Mouse (Mus musculus): Measurements from ENCODE around the gene Smurf2. TPM values are rescaled to one million over a fixed set of nuclear protein-coding genes. Genes with fewer than 3 reads are reported as not detected.
A peak's percentile ranks its signal among the peaks of the same experiment; 100 is the strongest.

The Smurf2 gene
- polyA plus RNA-seq, 1 experiment, result 18.4 TPM

GRCm38 (mm10) chr11:106824403-106824802 is 96.1 kb downstream of the Smurf2 start:
- Histone ChIP-seq H3K4me1 (ENCODE audit: control insufficient read depth, insufficient read depth, insufficient read length, low read length) (peaks cover 3% of the 10 kb centered on the region), H3K27ac (replicated peaks; ENCODE audit: low read depth, low read length) (no peak overlapping the region), H3K4me3 (ENCODE audit: insufficient read depth, low read depth, low read length) (no peak overlapping the region)

GRCm38 (mm10) chr11:106823741-106824140 is 96.8 kb downstream of the Smurf2 start:
- Histone ChIP-seq H3K4me1 (ENCODE audit: control insufficient read depth, insufficient read depth, insufficient read length, low read length) (peaks cover 5% of the 10 kb centered on the region), H3K4me3 (ENCODE audit: insufficient read depth, low read depth, low read length) (no peak overlapping the region), H3K27ac (replicated peaks; ENCODE audit: low read depth, low read length) (no peak overlapping the region)

- Histone ChIP-seq H3K4me1 (ENCODE audit: control insufficient read depth, insufficient read depth, insufficient read length, low read length) (peaks cover 5% of the 10 kb centered on the region), H3K27ac (replicated peaks; ENCODE audit: low read depth, low read length) (no peak overlapping the region), H3K4me3 (ENCODE audit: insufficient read depth, low read depth, low read length) (no peak overlapping the region)
Measured at GRCm38 (mm10) chr11:106822911-106823310, 97.6 kb downstream of the Smurf2 start.

GRCm38 (mm10) chr11:106822491-106822890 is 98.0 kb downstream of the Smurf2 start:
- no peak overlapping the region for H3K4me3 ChIP-seq (ENCODE audit: insufficient read depth, low read depth, low read length)
- peaks cover 5% of the 10 kb centered on the region for H3K4me1 ChIP-seq (ENCODE audit: control insufficient read depth, insufficient read depth, insufficient read length, low read length)
- no peak overlapping the region for H3K27ac ChIP-seq (replicated peaks; ENCODE audit: low read depth, low read length)

GRCm38 (mm10) chr11:106821397-106821796 is 99.1 kb downstream of the Smurf2 start:
- no peak overlapping the region for H3K4me3 ChIP-seq (ENCODE audit: insufficient read depth, low read depth, low read length)
- H3K27ac ChIP-seq (replicated peaks; ENCODE audit: low read depth, low read length), result peak overlapping the region; percentile 65
- H3K4me1 ChIP-seq (ENCODE audit: control insufficient read depth, insufficient read depth, insufficient read length, low read length), result peaks cover 5% of the 10 kb centered on the region

- Histone ChIP-seq H3K4me1 (ENCODE audit: control insufficient read depth, insufficient read depth, insufficient read length, low read length) (peaks cover 5% of the 10 kb centered on the region), H3K27ac (replicated peaks; ENCODE audit: low read depth, low read length) (peak overlapping the region; percentile 75), H3K4me3 (ENCODE audit: insufficient read depth, low read depth, low read length) (no peak overlapping the region)
Measured at GRCm38 (mm10) chr11:106820972-106821371, 99.5 kb downstream of the Smurf2 start.

GRCm38 (mm10) chr11:106820252-106820651 is 100.3 kb downstream of the Smurf2 start:
- Histone ChIP-seq H3K27ac (replicated peaks; ENCODE audit: low read depth, low read length) (no peak overlapping the region), H3K4me3 (ENCODE audit: insufficient read depth, low read depth, low read length) (no peak overlapping the region), H3K4me1 (ENCODE audit: control insufficient read depth, insufficient read depth, insufficient read length, low read length) (peaks cover 5% of the 10 kb centered on the region)

GRCm38 (mm10) chr11:106819595-106819994 is 100.9 kb downstream of the Smurf2 start:
- Histone ChIP-seq H3K4me1 (ENCODE audit: control insufficient read depth, insufficient read depth, insufficient read length, low read length) (peaks cover 5% of the 10 kb centered on the region), H3K27ac (replicated peaks; ENCODE audit: low read depth, low read length) (peak overlapping the region; percentile 8; the same call in 1 of the 2 replicates), H3K4me3 (ENCODE audit: insufficient read depth, low read depth, low read length) (no peak overlapping the region)

GRCm38 (mm10) chr11:106818341-106818740 is 102.2 kb downstream of the Smurf2 start:
- Histone ChIP-seq H3K4me1 (ENCODE audit: control insufficient read depth, insufficient read depth, insufficient read length, low read length) (peaks cover 5% of the 10 kb centered on the region), H3K4me3 (ENCODE audit: insufficient read depth, low read depth, low read length) (no peak overlapping the region), H3K27ac (replicated peaks; ENCODE audit: low read depth, low read length) (no peak overlapping the region)

- no peak overlapping the region for H3K4me3 ChIP-seq (ENCODE audit: insufficient read depth, low read depth, low read length)
- no peak overlapping the region for H3K27ac ChIP-seq (replicated peaks; ENCODE audit: low read depth, low read length)
- peaks cover 5% of the 10 kb centered on the region for H3K4me1 ChIP-seq (ENCODE audit: control insufficient read depth, insufficient read depth, insufficient read length, low read length)
Measured at GRCm38 (mm10) chr11:106817808-106818207, 102.7 kb downstream of the Smurf2 start.

- peaks cover 5% of the 10 kb centered on the region for H3K4me1 ChIP-seq (ENCODE audit: control insufficient read depth, insufficient read depth, insufficient read length, low read length)
- H3K27ac ChIP-seq (replicated peaks; ENCODE audit: low read depth, low read length), result no peak overlapping the region
- no peak overlapping the region for H3K4me3 ChIP-seq (ENCODE audit: insufficient read depth, low read depth, low read length)
Measured at GRCm38 (mm10) chr11:106817156-106817555, 103.4 kb downstream of the Smurf2 start.

GRCm38 (mm10) chr11:106816316-106816715 is 104.2 kb downstream of the Smurf2 start:
- Histone ChIP-seq H3K27ac (replicated peaks; ENCODE audit: low read depth, low read length) (no peak overlapping the region), H3K4me1 (ENCODE audit: control insufficient read depth, insufficient read depth, insufficient read length, low read length) (peaks cover 3% of the 10 kb centered on the region), H3K4me3 (ENCODE audit: insufficient read depth, low read depth, low read length) (no peak overlapping the region)

GRCm38 (mm10) chr11:106815761-106816160 is 104.8 kb downstream of the Smurf2 start:
- Histone ChIP-seq H3K4me1 (ENCODE audit: control insufficient read depth, insufficient read depth, insufficient read length, low read length) (peaks cover 2% of the 10 kb centered on the region; the same call in 1 of the 2 replicates), H3K4me3 (ENCODE audit: insufficient read depth, low read depth, low read length) (no peak overlapping the region), H3K27ac (replicated peaks; ENCODE audit: low read depth, low read length) (no peak overlapping the region)

- Histone ChIP-seq H3K27ac (replicated peaks; ENCODE audit: low read depth, low read length) (no peak overlapping the region), H3K4me1 (ENCODE audit: control insufficient read depth, insufficient read depth, insufficient read length, low read length) (peaks cover 2% of the 10 kb centered on the region; the same call in 1 of the 2 replicates), H3K4me3 (ENCODE audit: insufficient read depth, low read depth, low read length) (no peak overlapping the region)
Measured at GRCm38 (mm10) chr11:106815331-106815730, 105.2 kb downstream of the Smurf2 start.

- Histone ChIP-seq H3K4me3 (ENCODE audit: insufficient read depth, low read depth, low read length) (no peak overlapping the region), H3K27ac (replicated peaks; ENCODE audit: low read depth, low read length) (no peak overlapping the region), H3K4me1 (ENCODE audit: control insufficient read depth, insufficient read depth, insufficient read length, low read length) (peaks cover 2% of the 10 kb centered on the region; the same call in 1 of the 2 replicates)
Measured at GRCm38 (mm10) chr11:106814601-106815320, 105.8 kb downstream of the Smurf2 start.

Measured in brown adipose tissue, adult 24 weeks (tissue).